Mouse (Mus musculus): ENCODE results near the gene Serpina3m. TPM values are rescaled to one million over a fixed set of nuclear protein-coding genes. Genes with fewer than 3 reads are reported as not detected.

Gene Serpina3m
- polyA plus RNA-seq, 1 experiment from 2014 or later, result not detected

- Histone ChIP-seq H3K36me3 (no peaks in the 10 kb centered on the region), H3K4me3 (no peak overlapping the region), H3K27me3 (ENCODE audit: insufficient read depth, poor library complexity, severe bottlenecking) (peaks cover 13% of the 10 kb centered on the region; the same call in 1 of the 2 replicates), H3K27ac (no peak overlapping the region), H3K4me1 (no peaks in the 10 kb centered on the region), H3K9me3 (no peaks in the 10 kb centered on the region)
- no peak for DNase-seq (ENCODE audit: low spot score)
- 90% methylated on average over 6 of the region's 6 CpGs for WGBS
Measured at GRCm38 (mm10) chr12:104412507-104412906, 74.2 kb downstream of the Serpina3m start.

GRCm38 (mm10) chr12:104414576-104414975 is 76.3 kb downstream of the Serpina3m start:
- DNase-seq (ENCODE audit: low spot score), result no peak
- H3K27me3 ChIP-seq (ENCODE audit: insufficient read depth, poor library complexity, severe bottlenecking), result peaks cover 10% of the 10 kb centered on the region; the same call in 1 of the 2 replicates
- 59% methylated on average over 2 of the region's 2 CpGs for WGBS
- H3K4me3 ChIP-seq, result no peak overlapping the region
- H3K4me1 ChIP-seq, result no peaks in the 10 kb centered on the region
- H3K27ac ChIP-seq, result no peak overlapping the region
- no peaks in the 10 kb centered on the region for H3K9me3 ChIP-seq
- no peaks in the 10 kb centered on the region for H3K36me3 ChIP-seq

DNA sequence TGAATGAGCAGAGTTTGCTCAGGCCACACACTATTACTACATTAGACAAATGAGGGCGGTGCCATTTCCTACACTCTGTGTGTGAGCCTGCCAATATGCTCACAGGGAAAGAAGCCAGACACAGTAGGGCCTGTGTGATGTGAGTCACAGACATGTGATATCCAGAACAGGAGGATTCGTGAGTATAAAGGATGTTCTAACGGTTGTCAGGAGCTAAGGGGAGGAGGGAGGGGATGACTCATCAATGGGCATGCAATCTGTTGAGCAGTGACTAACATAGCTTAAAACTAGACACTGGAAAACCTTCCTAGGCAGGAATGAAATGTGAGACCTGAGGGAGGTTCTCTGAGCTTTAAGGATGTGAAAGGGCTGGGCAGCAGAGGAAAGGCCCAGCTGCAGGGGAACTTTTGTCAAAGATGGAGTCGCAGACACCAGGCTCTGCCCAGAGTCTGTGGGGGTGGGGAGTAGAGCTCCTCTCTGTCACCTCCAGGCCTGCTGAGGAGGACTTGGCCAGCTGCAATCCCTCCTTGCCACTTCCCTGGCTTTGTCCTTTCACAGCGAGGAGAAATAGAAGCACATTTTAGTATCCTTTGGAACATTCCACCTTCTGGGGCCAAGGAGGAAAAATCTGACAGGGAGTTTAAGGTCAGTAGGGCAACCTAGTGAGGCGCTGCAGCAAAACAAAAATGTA is 77.5 kb downstream of the Serpina3m start:
- DNase-seq (ENCODE audit: low spot score), result no peak
- H3K27ac ChIP-seq, result no peak overlapping the region
- H3K36me3 ChIP-seq, result no peaks in the 10 kb centered on the region
- WGBS, result 49% methylated on average over 6 of the region's 6 CpGs
- H3K9me3 ChIP-seq, result no peaks in the 10 kb centered on the region
- H3K4me3 ChIP-seq, result no peak overlapping the region
- H3K4me1 ChIP-seq, result no peaks in the 10 kb centered on the region
- 0 out of 2 replicates have a peak, but pooled peaks cover 9% of the 10 kb centered on the region for H3K27me3 ChIP-seq (ENCODE audit: insufficient read depth, poor library complexity, severe bottlenecking)

GRCm38 (mm10) chr12:104418340-104419135 is 80.3 kb downstream of the Serpina3m start:
- Histone ChIP-seq H3K4me3 (peak overlapping the region; percentile 41), H3K36me3 (no peaks in the 10 kb centered on the region), H3K27me3 (ENCODE audit: insufficient read depth, poor library complexity, severe bottlenecking) (0 out of 2 replicates have a peak, but pooled peaks cover 13% of the 10 kb centered on the region), H3K27ac (no peak overlapping the region), H3K9me3 (no peaks in the 10 kb centered on the region), H3K4me1 (no peaks in the 10 kb centered on the region)
- whole genome bisulfite sequencing, result 17% methylated on average over 17 of the region's 17 CpGs
- peak; percentile 87 for DNase-seq (ENCODE audit: low spot score)

DNA sequence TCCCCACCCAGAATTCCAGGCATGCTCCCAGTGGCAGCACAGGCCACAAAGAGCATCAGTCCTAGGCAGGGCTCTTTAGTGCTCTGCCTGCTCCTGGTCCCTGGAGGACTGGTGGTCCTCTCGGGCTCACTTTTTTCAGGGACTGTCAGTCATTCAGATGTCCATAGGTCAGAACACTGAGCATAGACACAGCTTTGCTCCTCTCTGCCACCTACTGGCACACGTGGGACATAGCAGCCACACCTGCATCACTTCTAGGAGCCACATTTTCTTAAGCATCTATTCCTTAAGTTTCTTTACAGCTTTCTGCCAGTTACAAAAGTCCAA is 80.8 kb downstream of the Serpina3m start:
- Histone ChIP-seq H3K27ac (no peak overlapping the region), H3K4me1 (no peaks in the 10 kb centered on the region), H3K36me3 (no peaks in the 10 kb centered on the region), H3K27me3 (ENCODE audit: insufficient read depth, poor library complexity, severe bottlenecking) (0 out of 2 replicates have a peak, but pooled peaks cover 13% of the 10 kb centered on the region), H3K9me3 (no peaks in the 10 kb centered on the region), H3K4me3 (no peak overlapping the region)
- no peak for DNase-seq (ENCODE audit: low spot score)
- WGBS, result 17% methylated on average over 2 of the region's 2 CpGs

DNA sequence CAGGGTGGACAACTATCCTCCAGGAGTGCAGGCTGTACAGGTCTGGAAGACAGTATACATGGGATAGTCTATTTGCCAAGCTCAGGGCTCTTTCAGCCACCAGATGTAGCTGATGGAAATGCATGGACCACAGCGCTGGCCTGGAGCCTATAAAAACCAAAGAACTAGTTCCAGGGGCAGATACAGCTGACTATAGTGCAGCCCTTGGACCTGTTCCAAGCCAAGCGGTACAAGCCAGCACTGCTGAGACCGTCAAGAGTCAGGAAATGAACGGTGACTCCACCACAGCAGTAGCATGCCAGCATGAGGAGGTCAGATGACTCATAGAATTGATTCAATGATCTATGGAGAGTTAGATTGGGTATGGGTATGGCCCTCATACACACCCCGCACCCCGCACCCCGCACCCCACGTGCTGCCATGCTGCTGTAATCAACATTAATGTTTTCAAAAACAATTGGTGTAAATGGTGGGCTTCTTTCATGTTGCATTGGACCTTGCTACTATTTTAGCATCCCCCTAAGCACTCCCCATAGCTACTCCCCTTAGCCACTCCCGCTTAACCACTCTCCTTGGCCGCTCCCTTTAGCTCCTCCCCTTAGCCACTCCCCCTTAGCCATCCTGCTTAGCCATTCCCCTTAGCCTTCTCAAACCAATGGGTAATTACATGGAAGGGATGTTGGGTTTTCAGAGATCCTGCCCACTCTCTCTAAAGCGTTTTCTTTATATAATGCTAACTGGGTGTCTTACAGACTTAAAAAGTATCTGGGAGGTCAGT is 84.5 kb downstream of the Serpina3m start:
- Histone ChIP-seq H3K36me3 (no peaks in the 10 kb centered on the region), H3K4me1 (no peaks in the 10 kb centered on the region), H3K27ac (no peak overlapping the region), H3K27me3 (ENCODE audit: insufficient read depth, poor library complexity, severe bottlenecking) (peaks cover 17% of the 10 kb centered on the region), H3K4me3 (no peak overlapping the region), H3K9me3 (no peaks in the 10 kb centered on the region)
- DNase-seq (ENCODE audit: low spot score), result no peak
- WGBS, result 69% methylated on average over 11 of the region's 11 CpGs

DNA sequence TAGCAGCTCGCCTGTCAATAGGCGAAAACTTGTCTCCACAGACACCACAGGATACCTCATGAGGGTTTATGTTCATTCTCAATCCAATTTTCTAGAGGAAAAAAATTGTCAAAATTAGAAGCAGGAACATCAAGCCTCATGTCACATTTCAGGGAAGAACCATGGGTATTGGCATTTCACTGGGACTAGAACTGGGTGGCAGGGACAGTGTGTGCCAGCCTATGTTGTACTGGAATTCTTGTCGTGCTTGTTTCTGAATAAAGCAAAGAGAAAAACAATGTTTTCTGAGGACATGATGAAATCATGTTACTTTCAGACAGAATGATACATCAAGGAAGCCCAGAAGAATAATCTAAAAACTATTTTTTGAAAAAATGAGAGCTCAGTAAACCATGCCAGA is 87.3 kb downstream of the Serpina3m start:
- Histone ChIP-seq H3K27me3 (ENCODE audit: insufficient read depth, poor library complexity, severe bottlenecking) (peaks cover 17% of the 10 kb centered on the region), H3K4me1 (no peaks in the 10 kb centered on the region), H3K36me3 (no peaks in the 10 kb centered on the region), H3K9me3 (no peaks in the 10 kb centered on the region), H3K4me3 (no peak overlapping the region), H3K27ac (no peak overlapping the region)
- 74% methylated on average over 3 of the region's 3 CpGs for WGBS
- no peak for DNase-seq (ENCODE audit: low spot score)

DNA sequence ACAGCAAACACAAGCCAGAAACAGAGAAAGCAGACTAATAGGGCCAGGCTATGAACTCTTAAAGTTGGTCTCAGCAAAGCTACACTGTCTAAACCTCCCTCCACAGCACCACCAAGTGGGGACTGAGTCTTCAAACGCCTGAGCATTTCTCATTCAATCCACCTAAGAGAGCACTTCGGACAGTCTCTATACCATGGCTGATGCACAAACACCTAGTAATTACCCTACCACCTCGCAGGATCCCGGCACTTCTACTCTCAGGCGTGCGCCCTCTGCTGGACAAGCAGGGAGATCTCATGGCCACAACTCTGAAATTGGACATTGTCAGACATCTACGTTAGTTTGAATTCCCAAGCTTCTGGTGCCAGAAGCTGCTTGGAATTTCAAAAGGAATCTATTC is 88.6 kb downstream of the Serpina3m start:
- 9% methylated on average over 7 of the region's 7 CpGs for WGBS
- no peak overlapping the region for H3K4me3 ChIP-seq
- DNase-seq (ENCODE audit: low spot score), result no peak
- no peaks in the 10 kb centered on the region for H3K36me3 ChIP-seq
- H3K9me3 ChIP-seq, result no peaks in the 10 kb centered on the region
- H3K27ac ChIP-seq, result no peak overlapping the region
- H3K4me1 ChIP-seq, result no peaks in the 10 kb centered on the region
- H3K27me3 ChIP-seq (ENCODE audit: insufficient read depth, poor library complexity, severe bottlenecking), result peaks cover 17% of the 10 kb centered on the region

GRCm38 (mm10) chr12:104431359-104431758 is 93.1 kb downstream of the Serpina3m start:
- Histone ChIP-seq H3K27me3 (ENCODE audit: insufficient read depth, poor library complexity, severe bottlenecking) (peaks cover 1% of the 10 kb centered on the region; the same call in 1 of the 2 replicates), H3K27ac (no peak overlapping the region), H3K4me1 (no peaks in the 10 kb centered on the region), H3K36me3 (no peaks in the 10 kb centered on the region), H3K9me3 (no peaks in the 10 kb centered on the region), H3K4me3 (no peak overlapping the region)
- WGBS, result 77% methylated on average over 10 of the region's 10 CpGs
- no peak for DNase-seq (ENCODE audit: low spot score)

- H3K27ac ChIP-seq, result no peak overlapping the region
- no peak overlapping the region for H3K4me3 ChIP-seq
- no peak for DNase-seq (ENCODE audit: low spot score)
- H3K4me1 ChIP-seq, result no peaks in the 10 kb centered on the region
- WGBS, result 62% methylated on average over 7 of the region's 7 CpGs
- no peaks in the 10 kb centered on the region for H3K9me3 ChIP-seq
- no peaks in the 10 kb centered on the region for H3K36me3 ChIP-seq
- H3K27me3 ChIP-seq (ENCODE audit: insufficient read depth, poor library complexity, severe bottlenecking), result peaks cover 12% of the 10 kb centered on the region; the same call in 1 of the 2 replicates
Measured at GRCm38 (mm10) chr12:104433214-104433613, 94.9 kb downstream of the Serpina3m start.

DNA sequence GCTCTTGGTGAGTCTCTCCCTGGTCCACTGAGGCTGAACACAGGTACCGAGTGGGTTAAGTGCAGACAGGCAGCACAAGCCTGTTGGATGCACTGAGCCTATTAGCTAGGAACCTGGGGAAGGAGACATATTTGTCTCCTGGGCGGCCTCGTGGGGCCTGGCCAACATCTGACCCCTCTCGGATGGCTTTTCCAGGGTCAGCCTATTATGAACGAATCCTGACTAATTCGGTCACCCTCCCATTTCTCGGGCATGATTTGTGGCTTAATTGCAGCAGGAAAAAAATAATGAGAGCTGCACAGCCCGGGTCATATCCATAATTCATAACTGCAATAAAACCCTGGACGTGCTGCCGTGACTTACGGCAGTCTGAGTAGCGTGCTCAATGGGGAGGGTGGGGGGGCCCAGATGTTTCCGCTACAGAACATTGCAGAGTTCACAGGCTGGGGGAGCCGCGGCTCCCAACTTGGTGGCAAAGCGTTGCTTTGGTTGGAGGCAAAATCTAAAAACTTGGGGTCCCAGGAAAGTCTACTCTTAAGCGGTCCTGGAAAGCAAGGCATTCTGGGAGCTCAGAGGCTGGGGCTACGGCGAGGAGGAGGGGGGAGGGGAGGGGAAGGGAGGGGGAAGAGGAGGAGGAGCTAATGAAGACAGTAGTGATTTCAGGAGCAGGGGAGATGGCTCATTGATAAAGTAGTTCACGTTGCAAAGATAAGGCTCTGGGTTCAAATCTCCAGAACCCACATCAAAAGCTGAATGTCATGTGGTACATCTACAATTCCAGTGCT is 95.9 kb downstream of the Serpina3m start:
- Histone ChIP-seq H3K9me3 (no peaks in the 10 kb centered on the region), H3K4me1 (no peaks in the 10 kb centered on the region), H3K4me3 (no peak overlapping the region), H3K27ac (no peak overlapping the region), H3K36me3 (no peaks in the 10 kb centered on the region), H3K27me3 (ENCODE audit: insufficient read depth, poor library complexity, severe bottlenecking) (peaks cover 21% of the 10 kb centered on the region)
- no peak for DNase-seq (ENCODE audit: low spot score)
- whole genome bisulfite sequencing, result 84% methylated on average over 20 of the region's 20 CpGs

DNA sequence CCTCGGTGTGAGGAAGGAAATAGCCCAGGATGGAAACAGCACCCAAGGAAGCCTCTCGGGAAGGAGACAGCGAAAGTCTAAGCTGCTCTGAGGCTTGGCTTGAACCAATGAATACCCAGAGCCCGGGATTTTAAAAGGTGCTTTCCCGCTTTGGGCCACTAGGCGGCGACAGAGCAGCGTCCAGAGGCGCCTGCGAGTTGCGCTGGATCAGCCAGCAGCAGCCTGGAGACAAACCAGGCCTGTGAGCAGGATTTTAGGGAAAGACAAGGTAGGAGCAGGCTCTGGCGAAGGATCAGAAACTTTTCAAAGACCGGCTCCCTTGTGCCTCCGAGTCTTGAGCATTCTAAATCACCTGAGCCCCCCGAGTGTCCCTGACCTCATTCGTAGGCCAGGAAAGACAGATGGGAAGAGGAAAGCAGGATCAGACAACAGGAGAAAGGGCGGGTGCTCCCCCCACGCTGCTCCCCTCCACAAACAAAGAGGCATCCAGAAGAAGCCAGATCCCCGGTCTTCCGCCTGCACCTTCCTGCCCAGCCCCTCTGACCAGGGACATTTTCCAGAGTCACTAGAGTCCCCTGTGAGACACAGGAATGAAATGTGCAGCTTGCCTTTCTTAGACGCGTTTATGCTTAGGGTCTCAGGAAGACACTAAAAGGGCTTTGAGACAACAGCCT is 101.9 kb downstream of the Serpina3m start:
- Histone ChIP-seq H3K27me3 (ENCODE audit: insufficient read depth, poor library complexity, severe bottlenecking) (peaks cover 48% of the 10 kb centered on the region), H3K9me3 (no peaks in the 10 kb centered on the region), H3K36me3 (no peaks in the 10 kb centered on the region), H3K4me3 (no peak overlapping the region), H3K4me1 (peaks cover 8% of the 10 kb centered on the region; the same call in 1 of the 2 replicates), H3K27ac (0 out of 2 replicates have a peak overlapping the region, but pooled peaks have one; percentile 24)
- 12% methylated on average over 22 of the region's 22 CpGs for WGBS
- peak; percentile 91 for DNase-seq (ENCODE audit: low spot score)
